Mouse (Mus musculus): ENCODE measurements around the gene Samd5.

The Samd5 gene

GRCm38 (mm10) chr10:9574135-9574534 lies 100.9 kb downstream of the Samd5 start:
- no peak for DNase-seq (ENCODE audit: low read depth)

All from induced T-regulatory cell, adult 2 months (primary cell).